Mouse (Mus musculus): ENCODE measurements around the gene Nsmce3. TPM values are rescaled to one million over a fixed set of nuclear protein-coding genes. Genes with fewer than 3 reads are reported as not detected.
A peak's percentile ranks its signal among the peaks of the same experiment; 100 is the strongest.

Gene Nsmce3
- polyA plus RNA-seq, 1 experiment from 2014 or later = 12.8 TPM

DNA sequence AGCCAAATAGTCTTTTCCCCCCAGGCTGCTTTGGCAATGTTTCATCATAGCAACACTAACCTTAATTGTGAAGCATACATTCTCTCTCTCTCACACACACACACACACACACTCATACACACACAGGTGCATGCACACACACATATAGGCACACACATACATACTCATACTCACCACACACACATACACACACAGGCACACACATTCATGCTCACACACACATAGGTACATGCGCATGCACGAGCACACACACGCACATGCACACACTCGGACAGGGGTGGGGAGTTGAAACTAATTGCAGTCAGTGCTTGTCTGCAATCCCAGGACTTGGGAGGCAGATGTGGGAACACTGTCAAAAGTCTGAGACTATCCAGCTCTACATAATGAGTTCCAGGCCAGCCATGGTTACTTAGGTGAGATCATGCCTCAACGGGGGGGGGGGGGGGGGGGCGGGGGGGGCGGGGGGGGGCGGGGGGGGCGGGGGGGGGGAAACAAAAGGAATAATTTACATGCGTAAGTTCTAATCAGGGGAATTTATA lies 17.3 kb downstream of the Nsmce3 start:
- Histone ChIP-seq H3K4me2 (replicated peaks; ENCODE audit: low read depth, low read length) (no peak overlapping the region), H3K27me3 (ENCODE audit: control insufficient read depth, insufficient read depth, low read length) (0 out of 2 replicates have a peak, but pooled peaks cover 2% of the 10 kb centered on the region), H3K9ac (ENCODE audit: low read depth, low read length) (no peak overlapping the region), H3K36me3 (ENCODE audit: control insufficient read depth, insufficient read depth, low read length) (no peaks in the 10 kb centered on the region), H3K4me3 (ENCODE audit: low read depth, low read length) (no peak overlapping the region), H3K4me1 (replicated peaks; ENCODE audit: control insufficient read depth, insufficient read depth, low read length) (no peaks in the 10 kb centered on the region), H3K9me3 (ENCODE audit: control insufficient read depth, low read length) (no peaks in the 10 kb centered on the region), H3K27ac (ENCODE audit: low read depth, low read length) (no peak overlapping the region)
- ATAC-seq (ENCODE audit: low FRiP score) = no peak
- 90% methylated on average over 5 of the region's 10 CpGs for WGBS
- DNase-seq (ENCODE audit: low spot score) = no peak

DNA sequence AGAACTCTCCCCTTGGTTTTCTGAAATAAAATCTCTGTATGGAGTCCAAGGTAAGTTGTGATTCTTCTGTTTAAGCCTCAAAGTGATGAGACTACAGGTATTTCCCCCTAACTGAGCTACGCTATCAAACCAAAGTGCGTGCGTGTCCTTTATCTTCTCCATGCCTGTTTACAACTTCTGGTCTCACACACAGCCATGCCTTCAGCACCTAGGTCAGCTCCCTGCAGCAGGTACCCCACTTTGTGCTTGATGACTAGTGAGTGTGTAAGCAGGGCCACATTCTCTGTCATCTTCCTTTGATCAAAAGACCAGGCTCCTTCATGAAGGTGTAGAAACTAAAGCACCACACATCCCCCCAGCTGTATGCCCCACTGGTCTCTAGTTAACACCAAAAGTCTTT lies 22.0 kb downstream of the Nsmce3 start:
- H3K27me3 ChIP-seq (ENCODE audit: control insufficient read depth, insufficient read depth, low read length) = no peaks in the 10 kb centered on the region
- no peak overlapping the region for H3K9ac ChIP-seq (ENCODE audit: low read depth, low read length)
- WGBS = 55% methylated on average over 3 of the region's 3 CpGs
- ATAC-seq (ENCODE audit: low FRiP score) (no peak), DNase-seq (ENCODE audit: low spot score) (peak; percentile 32)
- no peaks in the 10 kb centered on the region for H3K4me1 ChIP-seq (replicated peaks; ENCODE audit: control insufficient read depth, insufficient read depth, low read length)
- no peak overlapping the region for H3K27ac ChIP-seq (ENCODE audit: low read depth, low read length)
- no peak overlapping the region for H3K4me2 ChIP-seq (replicated peaks; ENCODE audit: low read depth, low read length)
- no peaks in the 10 kb centered on the region for H3K36me3 ChIP-seq (ENCODE audit: control insufficient read depth, insufficient read depth, low read length)
- no peak overlapping the region for H3K4me3 ChIP-seq (ENCODE audit: low read depth, low read length)
- no peaks in the 10 kb centered on the region for H3K9me3 ChIP-seq (ENCODE audit: control insufficient read depth, low read length)

DNA sequence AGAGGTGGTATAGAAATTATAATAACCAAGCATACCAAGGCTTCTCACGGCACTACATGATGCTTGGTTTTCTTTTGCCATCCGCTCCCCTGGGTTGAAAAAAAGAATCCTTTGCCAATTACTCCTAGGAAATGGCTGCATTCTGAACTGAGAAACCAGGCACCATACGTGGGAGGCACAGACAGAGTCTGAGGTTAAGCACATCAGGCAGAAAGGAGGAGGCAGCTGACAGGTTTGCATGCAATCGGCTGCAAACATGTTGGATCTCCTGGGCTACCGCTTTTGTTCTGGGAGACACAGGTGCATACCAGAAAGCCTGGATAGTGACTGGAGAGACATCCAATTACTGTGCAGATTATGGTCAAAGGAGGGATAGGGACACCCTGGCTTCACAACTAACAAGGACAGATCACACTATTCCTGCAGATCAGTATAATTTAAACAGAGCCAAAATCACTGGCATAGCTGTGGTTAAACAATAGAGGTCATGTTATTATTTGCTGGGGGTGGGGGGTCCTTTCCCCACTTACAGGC lies 25.4 kb downstream of the Nsmce3 start:
- Histone ChIP-seq H3K9me3 (ENCODE audit: control insufficient read depth, low read length) (no peaks in the 10 kb centered on the region), H3K27me3 (ENCODE audit: control insufficient read depth, insufficient read depth, low read length) (no peaks in the 10 kb centered on the region), H3K27ac (ENCODE audit: low read depth, low read length) (no peak overlapping the region), H3K4me3 (ENCODE audit: low read depth, low read length) (no peak overlapping the region), H3K36me3 (ENCODE audit: control insufficient read depth, insufficient read depth, low read length) (no peaks in the 10 kb centered on the region), H3K9ac (ENCODE audit: low read depth, low read length) (no peak overlapping the region), H3K4me1 (replicated peaks; ENCODE audit: control insufficient read depth, insufficient read depth, low read length) (no peaks in the 10 kb centered on the region), H3K4me2 (replicated peaks; ENCODE audit: low read depth, low read length) (no peak overlapping the region)
- 81% methylated on average over 5 of the region's 5 CpGs for WGBS
- no peak for ATAC-seq (ENCODE audit: low FRiP score)
- DNase-seq (ENCODE audit: low spot score) = no peak

DNA sequence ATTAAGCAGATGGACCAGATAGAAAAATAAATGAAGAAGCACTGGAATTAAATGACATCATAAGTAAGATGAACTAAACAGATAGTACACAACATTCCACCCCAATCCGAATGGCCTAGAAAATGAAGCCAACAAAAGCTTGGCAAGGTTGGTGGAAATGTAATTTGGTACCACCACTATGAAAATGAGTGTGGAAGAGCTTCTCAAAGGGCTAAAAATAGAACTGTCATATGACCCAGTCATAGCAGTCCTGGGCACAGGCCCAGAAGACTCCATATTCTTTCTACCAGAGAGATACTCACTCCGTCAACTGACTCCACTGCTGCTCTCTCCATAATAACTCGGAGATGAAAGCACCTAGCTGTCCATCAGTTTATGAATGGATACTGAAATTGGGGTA lies 26.7 kb downstream of the Nsmce3 start:
- no peaks in the 10 kb centered on the region for H3K36me3 ChIP-seq (ENCODE audit: control insufficient read depth, insufficient read depth, low read length)
- ATAC-seq (ENCODE audit: low FRiP score) (no peak), DNase-seq (ENCODE audit: low spot score) (no peak)
- H3K9ac ChIP-seq (ENCODE audit: low read depth, low read length) = no peak overlapping the region
- peaks cover 2% of the 10 kb centered on the region; the same call in 1 of the 2 replicates for H3K4me1 ChIP-seq (replicated peaks; ENCODE audit: control insufficient read depth, insufficient read depth, low read length)
- H3K4me3 ChIP-seq (ENCODE audit: low read depth, low read length) = no peak overlapping the region
- H3K27me3 ChIP-seq (ENCODE audit: control insufficient read depth, insufficient read depth, low read length) = no peaks in the 10 kb centered on the region
- WGBS = 92% methylated on average over 3 of the region's 3 CpGs
- no peaks in the 10 kb centered on the region for H3K9me3 ChIP-seq (ENCODE audit: control insufficient read depth, low read length)
- no peak overlapping the region for H3K27ac ChIP-seq (ENCODE audit: low read depth, low read length)
- no peak overlapping the region for H3K4me2 ChIP-seq (replicated peaks; ENCODE audit: low read depth, low read length)

GRCm38 (mm10) chr7:64840946-64841659 lies 31.7 kb downstream of the Nsmce3 start:
- Histone ChIP-seq H3K4me2 (replicated peaks; ENCODE audit: low read depth, low read length) (peak overlapping the region; percentile 24; the same call in 1 of the 2 replicates), H3K27me3 (ENCODE audit: control insufficient read depth, insufficient read depth, low read length) (no peaks in the 10 kb centered on the region), H3K4me3 (ENCODE audit: low read depth, low read length) (no peak overlapping the region), H3K36me3 (ENCODE audit: control insufficient read depth, insufficient read depth, low read length) (no peaks in the 10 kb centered on the region), H3K9ac (ENCODE audit: low read depth, low read length) (no peak overlapping the region), H3K9me3 (ENCODE audit: control insufficient read depth, low read length) (no peaks in the 10 kb centered on the region), H3K4me1 (replicated peaks; ENCODE audit: control insufficient read depth, insufficient read depth, low read length) (peaks cover 9% of the 10 kb centered on the region; the same call in 1 of the 2 replicates), H3K27ac (ENCODE audit: low read depth, low read length) (peak overlapping the region; percentile 47)
- peak; percentile 56 for DNase-seq (ENCODE audit: low spot score)
- 42% methylated on average over 10 of the region's 10 CpGs for WGBS
- ATAC-seq (ENCODE audit: low FRiP score) = peak; percentile 84

- no peak overlapping the region for H3K4me3 ChIP-seq (ENCODE audit: low read depth, low read length)
- ATAC-seq (ENCODE audit: low FRiP score) = no peak
- H3K4me2 ChIP-seq (replicated peaks; ENCODE audit: low read depth, low read length) = peak overlapping the region; percentile 44; the same call in 1 of the 2 replicates
- no peaks in the 10 kb centered on the region for H3K27me3 ChIP-seq (ENCODE audit: control insufficient read depth, insufficient read depth, low read length)
- DNase-seq (ENCODE audit: low spot score) = no peak
- WGBS = 70% methylated on average over 1 of the region's 1 CpGs
- peaks cover 9% of the 10 kb centered on the region; the same call in 1 of the 2 replicates for H3K4me1 ChIP-seq (replicated peaks; ENCODE audit: control insufficient read depth, insufficient read depth, low read length)
- 0 out of 2 replicates have a peak overlapping the region, but pooled peaks have one; percentile 19 for H3K9ac ChIP-seq (ENCODE audit: low read depth, low read length)
- H3K9me3 ChIP-seq (ENCODE audit: control insufficient read depth, low read length) = no peaks in the 10 kb centered on the region
- 0 out of 2 replicates have a peak overlapping the region, but pooled peaks have one; percentile 47 for H3K27ac ChIP-seq (ENCODE audit: low read depth, low read length)
- H3K36me3 ChIP-seq (ENCODE audit: control insufficient read depth, insufficient read depth, low read length) = no peaks in the 10 kb centered on the region
These were observed 32.3 kb downstream of the Nsmce3 start for GRCm38 (mm10) chr7:64840576-64840895.

DNA sequence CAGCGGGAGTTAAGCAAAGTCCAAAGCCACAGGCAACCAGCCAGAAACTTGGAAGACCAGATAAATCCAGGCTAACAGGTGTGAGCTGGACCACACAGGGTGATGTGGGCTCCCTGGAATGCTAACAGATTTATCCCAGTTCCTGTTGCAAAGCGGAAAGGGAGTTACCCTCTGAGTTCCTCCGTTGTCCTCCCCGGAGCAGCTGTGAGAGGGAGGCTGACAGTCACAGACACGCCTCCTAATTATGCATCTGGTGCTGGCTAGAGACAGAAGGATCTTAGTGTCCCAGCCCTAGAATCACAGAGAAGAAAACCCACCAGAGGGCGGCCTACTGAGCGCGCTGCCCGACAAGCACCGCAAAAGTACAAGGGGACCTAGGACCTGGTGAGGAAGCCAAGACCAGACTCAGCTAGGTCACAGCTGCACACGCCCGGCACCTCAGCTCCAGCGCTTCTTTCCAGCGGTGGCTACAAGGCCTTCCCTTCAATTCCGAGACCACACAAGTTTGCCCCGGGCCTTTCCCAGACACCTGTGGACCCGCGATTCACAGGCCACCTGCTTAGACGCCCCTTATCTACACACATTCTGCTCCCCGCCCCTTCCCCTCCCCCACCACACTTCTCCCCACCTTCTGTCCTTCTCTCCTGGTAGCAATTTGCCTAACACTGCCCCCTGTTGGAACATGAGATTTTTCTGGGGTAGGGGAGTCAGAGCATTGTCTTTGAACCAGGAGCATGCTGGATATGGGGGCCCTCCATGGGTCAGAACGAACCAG lies 32.8 kb downstream of the Nsmce3 start:
- peak overlapping the region; percentile 20 for H3K4me3 ChIP-seq (ENCODE audit: low read depth, low read length)
- no peaks in the 10 kb centered on the region for H3K9me3 ChIP-seq (ENCODE audit: control insufficient read depth, low read length)
- DNase-seq (ENCODE audit: low spot score) = peak; percentile 76
- peak overlapping the region; percentile 19; the same call in 1 of the 2 replicates for H3K9ac ChIP-seq (ENCODE audit: low read depth, low read length)
- 2% methylated on average over 21 of the region's 21 CpGs for WGBS
- H3K4me2 ChIP-seq (replicated peaks; ENCODE audit: low read depth, low read length) = peak overlapping the region; percentile 44
- H3K36me3 ChIP-seq (ENCODE audit: control insufficient read depth, insufficient read depth, low read length) = no peaks in the 10 kb centered on the region
- H3K27me3 ChIP-seq (ENCODE audit: control insufficient read depth, insufficient read depth, low read length) = no peaks in the 10 kb centered on the region
- H3K27ac ChIP-seq (ENCODE audit: low read depth, low read length) = peak overlapping the region; percentile 56; the same call in 1 of the 2 replicates
- peak; percentile 86 for ATAC-seq (ENCODE audit: low FRiP score)
- peaks cover 9% of the 10 kb centered on the region; the same call in 1 of the 2 replicates for H3K4me1 ChIP-seq (replicated peaks; ENCODE audit: control insufficient read depth, insufficient read depth, low read length)

DNA sequence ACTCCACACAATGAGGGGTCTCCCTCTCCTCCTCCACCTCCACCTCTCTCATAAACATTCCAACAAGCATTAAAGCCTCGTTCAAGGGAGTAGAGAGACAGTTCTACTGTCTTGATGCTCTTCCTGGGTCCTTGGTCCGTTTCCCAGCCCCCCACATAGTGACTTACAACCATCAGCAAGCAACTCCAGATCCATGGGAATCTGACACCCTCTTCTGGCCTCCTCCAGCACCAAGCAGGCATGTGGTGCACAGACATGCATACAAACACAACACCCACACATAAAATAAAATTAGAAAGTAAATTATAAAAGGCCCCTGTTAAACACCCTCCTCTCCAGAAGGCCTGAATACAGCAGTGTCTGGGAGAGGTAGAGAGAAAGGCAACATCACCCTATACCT lies 33.5 kb downstream of the Nsmce3 start:
- Histone ChIP-seq H3K9me3 (ENCODE audit: control insufficient read depth, low read length) (no peaks in the 10 kb centered on the region), H3K27ac (ENCODE audit: low read depth, low read length) (no peak overlapping the region), H3K4me1 (replicated peaks; ENCODE audit: control insufficient read depth, insufficient read depth, low read length) (peaks cover 9% of the 10 kb centered on the region; the same call in 1 of the 2 replicates), H3K4me3 (ENCODE audit: low read depth, low read length) (no peak overlapping the region), H3K27me3 (ENCODE audit: control insufficient read depth, insufficient read depth, low read length) (no peaks in the 10 kb centered on the region), H3K4me2 (replicated peaks; ENCODE audit: low read depth, low read length) (no peak overlapping the region), H3K36me3 (ENCODE audit: control insufficient read depth, insufficient read depth, low read length) (no peaks in the 10 kb centered on the region), H3K9ac (ENCODE audit: low read depth, low read length) (no peak overlapping the region)
- 69% methylated on average over 2 of the region's 2 CpGs for WGBS
- no peak for ATAC-seq (ENCODE audit: low FRiP score)
- no peak for DNase-seq (ENCODE audit: low spot score)

Measured in hindbrain, embryonic 11.5 days (tissue).